Mouse (Mus musculus): ENCODE measurements around the gene Lmtk3. TPM values are rescaled to one million over a fixed set of nuclear protein-coding genes. Genes with fewer than 3 reads are reported as not detected.

The Lmtk3 gene
- polyA plus RNA-seq, 1 experiment from 2014 or later = 2.5 TPM

DNA sequence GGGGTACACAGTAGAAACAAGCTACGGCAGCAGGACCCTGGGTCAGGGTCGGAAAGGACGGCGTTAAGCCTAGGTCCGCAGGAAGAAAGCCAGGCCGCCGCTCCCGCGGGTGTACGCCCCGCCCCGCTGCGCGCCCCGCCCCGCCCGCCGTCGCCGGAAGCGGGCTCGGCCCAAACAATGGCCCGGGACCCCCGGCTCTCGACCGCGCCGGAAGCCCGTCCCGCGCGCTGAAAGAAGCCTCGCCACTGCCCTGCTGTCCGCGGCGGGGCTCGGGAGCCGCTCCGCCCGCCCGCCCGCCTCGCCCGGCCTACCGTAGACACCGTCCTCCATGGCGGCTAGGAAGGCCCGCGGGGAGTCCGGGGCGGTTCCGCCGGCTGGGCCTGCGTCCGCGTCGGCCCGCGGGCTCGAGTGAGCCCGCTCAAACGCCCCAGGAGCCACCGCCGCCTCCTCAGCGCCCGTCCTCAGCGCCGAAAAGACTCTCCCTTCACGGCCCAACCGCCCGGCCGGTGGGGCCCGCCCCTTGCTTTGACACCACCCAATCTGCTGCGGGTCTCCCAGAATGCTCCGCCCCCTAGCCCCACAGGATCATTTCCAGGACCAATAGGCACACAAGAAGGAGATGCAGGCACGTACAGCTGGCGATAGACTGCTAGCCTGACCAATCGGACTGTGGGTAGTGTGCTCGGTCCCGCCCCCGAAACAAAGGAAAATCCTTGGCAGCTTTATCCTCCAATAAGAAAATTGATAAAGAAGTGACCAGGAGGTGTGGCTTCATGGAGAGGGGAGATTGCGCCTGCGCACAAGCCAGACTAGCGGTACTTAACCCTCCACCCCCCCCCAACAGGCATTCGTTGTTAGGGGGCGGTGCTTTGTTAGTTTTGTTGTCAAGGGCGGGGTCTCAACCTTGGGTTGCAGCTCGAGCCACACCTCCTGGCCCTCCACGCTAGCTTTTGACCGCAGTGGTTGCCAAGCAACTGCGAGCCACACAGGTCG, 30.5 kb downstream of the Lmtk3 start, which contains the start of gene Cyth2:
Cyth2 (minus strand) TSS at position 795 of the 993 bp plus-strand sequence.
- Histone ChIP-seq H3K9me3 (replicated peaks) (no peaks in the 10 kb centered on the region), H3K4me3 (replicated peaks) (peak within 1 kb of the TSS; percentile 86), H3K9ac (peak within 1 kb of the TSS; percentile 98), H3K27ac (peak within 1 kb of the TSS; percentile 100), H3K27me3 (no peaks in the 10 kb centered on the region), H3K4me1 (peaks cover 26% of the 10 kb centered on the region), H3K4me2 (peak within 1 kb of the TSS; percentile 76), H3K36me3 (peaks cover 41% of the 10 kb centered on the region)
- WGBS = under 1% methylated on average over 61 of the region's 92 CpGs
- ATAC-seq (replicated peaks; ENCODE audit: low FRiP score) = peak; percentile 99

DNA sequence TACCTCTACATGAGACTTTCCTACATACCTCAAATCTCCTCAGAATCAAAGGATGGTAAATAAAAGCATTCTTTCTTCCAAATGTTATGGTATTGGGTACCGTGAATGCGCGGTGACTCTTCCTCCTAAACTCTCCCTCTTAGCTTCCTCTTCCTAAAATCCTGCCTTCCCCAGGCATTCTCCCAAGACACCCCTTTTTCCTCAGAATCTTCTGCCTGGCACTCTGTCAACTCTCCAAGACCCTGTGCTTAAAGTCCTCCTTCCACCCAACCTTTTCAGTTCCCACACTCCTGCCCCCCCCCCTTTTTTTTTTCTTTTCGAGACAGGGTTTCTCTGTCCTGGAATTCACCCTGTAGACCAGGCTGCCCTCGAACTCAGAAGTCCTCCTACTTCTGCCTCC, 31.3 kb downstream of the Lmtk3 start:
- Histone ChIP-seq H3K36me3 (peaks cover 33% of the 10 kb centered on the region), H3K4me2 (peak overlapping the region; percentile 63), H3K9me3 (replicated peaks) (no peaks in the 10 kb centered on the region), H3K27me3 (peaks cover under 1% of the 10 kb centered on the region; the same call in 1 of the 2 replicates), H3K4me1 (peaks cover 29% of the 10 kb centered on the region), H3K4me3 (replicated peaks) (peak overlapping the region; percentile 86), H3K9ac (peak overlapping the region; percentile 14; the same call in 1 of the 2 replicates), H3K27ac (0 out of 2 replicates have a peak overlapping the region, but pooled peaks have one; percentile 7)
- no peak for ATAC-seq (replicated peaks; ENCODE audit: low FRiP score)
- 8% methylated on average over 5 of the region's 5 CpGs for WGBS

DNA sequence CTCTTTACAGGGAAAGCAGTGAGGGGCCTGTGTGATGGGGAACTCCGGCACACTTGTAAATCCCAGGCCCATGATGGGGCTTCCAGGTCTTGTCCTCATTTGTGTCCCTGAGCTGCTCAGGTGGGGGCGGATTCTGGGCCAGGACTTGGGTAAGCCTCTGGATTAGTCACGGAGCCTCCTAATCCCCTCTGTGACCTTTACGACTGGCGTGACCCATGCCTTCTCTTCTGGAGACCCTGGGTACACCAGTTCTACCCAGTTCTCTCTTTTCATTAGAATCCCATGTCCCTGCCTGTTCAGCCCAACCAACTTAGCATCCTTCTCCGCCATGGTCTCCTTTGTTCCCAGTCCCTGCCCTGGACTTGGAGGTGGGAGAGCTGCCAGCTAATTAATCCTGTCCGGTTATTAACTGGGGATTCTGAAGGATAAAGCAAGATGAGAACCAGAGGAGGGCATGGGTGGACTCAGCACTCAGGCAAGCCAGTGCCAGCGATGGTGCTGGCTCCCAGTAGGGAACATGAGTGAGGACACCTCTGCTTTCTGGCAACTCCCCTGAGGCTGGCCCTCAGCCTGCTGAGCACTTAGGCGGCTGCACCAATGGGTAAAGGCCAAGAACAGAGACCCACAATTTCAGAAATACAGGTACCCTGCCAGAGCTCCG, 31.9 kb downstream of the Lmtk3 start:
- no peak for ATAC-seq (replicated peaks; ENCODE audit: low FRiP score)
- 0 out of 2 replicates have a peak overlapping the region, but pooled peaks have one; percentile 7 for H3K27ac ChIP-seq
- peak overlapping the region; percentile 14; the same call in 1 of the 2 replicates for H3K9ac ChIP-seq
- H3K9me3 ChIP-seq (replicated peaks) = no peaks in the 10 kb centered on the region
- H3K27me3 ChIP-seq = peaks cover 2% of the 10 kb centered on the region; the same call in 1 of the 2 replicates
- WGBS = 60% methylated on average over 10 of the region's 10 CpGs
- peaks cover 27% of the 10 kb centered on the region for H3K36me3 ChIP-seq
- peak overlapping the region; percentile 63 for H3K4me2 ChIP-seq
- peak overlapping the region; percentile 86; the same call in 1 of the 2 replicates for H3K4me3 ChIP-seq (replicated peaks)
- H3K4me1 ChIP-seq = peaks cover 31% of the 10 kb centered on the region

- 52% methylated on average over 2 of the region's 2 CpGs for WGBS
- Histone ChIP-seq H3K36me3 (peaks cover 22% of the 10 kb centered on the region), H3K4me2 (no peak overlapping the region), H3K9me3 (replicated peaks) (no peaks in the 10 kb centered on the region), H3K27me3 (peaks cover 2% of the 10 kb centered on the region; the same call in 1 of the 2 replicates), H3K27ac (no peak overlapping the region), H3K4me1 (peaks cover 31% of the 10 kb centered on the region), H3K9ac (no peak overlapping the region), H3K4me3 (replicated peaks) (no peak overlapping the region)
- no peak for ATAC-seq (replicated peaks; ENCODE audit: low FRiP score)
Measured at GRCm38 (mm10) chr7:45815984-45816351, 32.4 kb downstream of the Lmtk3 start.

- Histone ChIP-seq H3K9ac (no peak overlapping the region), H3K4me1 (peaks cover 12% of the 10 kb centered on the region), H3K9me3 (replicated peaks) (no peaks in the 10 kb centered on the region), H3K27ac (no peak overlapping the region), H3K4me2 (peak overlapping the region; percentile 55), H3K27me3 (peaks cover 2% of the 10 kb centered on the region; the same call in 1 of the 2 replicates), H3K4me3 (replicated peaks) (peak overlapping the region; percentile 29), H3K36me3 (peaks cover 21% of the 10 kb centered on the region)
- ATAC-seq (replicated peaks; ENCODE audit: low FRiP score) = no peak; the same call in 1 of the 2 replicates
- WGBS = 9% methylated on average over 25 of the region's 25 CpGs
Measured at GRCm38 (mm10) chr7:45819843-45820242, 36.3 kb downstream of the Lmtk3 start.

GRCm38 (mm10) chr7:45820913-45821312, 37.4 kb downstream of the Lmtk3 start:
- H3K4me2 ChIP-seq = no peak overlapping the region
- no peak for ATAC-seq (replicated peaks; ENCODE audit: low FRiP score)
- H3K27ac ChIP-seq = no peak overlapping the region
- peaks cover 31% of the 10 kb centered on the region for H3K36me3 ChIP-seq
- H3K4me1 ChIP-seq = peaks cover 5% of the 10 kb centered on the region; the same call in 1 of the 2 replicates
- peaks cover 2% of the 10 kb centered on the region; the same call in 1 of the 2 replicates for H3K27me3 ChIP-seq
- no peak overlapping the region for H3K9ac ChIP-seq
- H3K9me3 ChIP-seq (replicated peaks) = no peaks in the 10 kb centered on the region
- no peak overlapping the region for H3K4me3 ChIP-seq (replicated peaks)

DNA sequence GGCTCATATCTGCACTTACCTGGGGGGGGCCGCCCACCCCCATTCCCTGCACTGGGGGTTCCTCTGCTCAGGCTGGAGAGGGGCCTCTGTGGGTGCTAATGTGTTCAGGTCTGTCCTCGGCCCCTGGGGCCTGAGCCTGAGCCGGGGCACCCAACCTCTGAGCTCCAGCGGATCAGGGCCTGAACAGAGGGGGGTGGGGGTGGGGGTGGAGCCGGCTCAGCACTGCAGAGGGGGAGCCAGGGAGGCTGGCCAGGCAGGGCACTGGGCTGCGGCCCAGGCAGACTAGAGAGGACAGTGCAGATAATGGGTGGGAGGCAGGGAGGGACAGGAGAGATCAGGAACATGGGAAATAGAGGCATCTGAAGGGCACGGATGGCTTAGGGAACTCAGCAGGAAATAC, 41.1 kb downstream of the Lmtk3 start, which contains the start of gene Kcnj14:
Kcnj14 (minus strand) TSS at position 185 of the 400 bp plus-strand sequence.
- H3K9ac ChIP-seq = no peak within 1 kb of the TSS

GRCm38 (mm10) chr7:45826631-45827030, 43.1 kb downstream of the Lmtk3 start:
- H3K4me2 ChIP-seq = no peak overlapping the region
- peaks cover 69% of the 10 kb centered on the region for H3K36me3 ChIP-seq
- no peak overlapping the region for H3K27ac ChIP-seq
- ATAC-seq (replicated peaks; ENCODE audit: low FRiP score) = no peak
- WGBS = 92% methylated on average over 7 of the region's 7 CpGs
- peaks cover 17% of the 10 kb centered on the region for H3K4me1 ChIP-seq
- H3K9ac ChIP-seq = no peak overlapping the region
- H3K4me3 ChIP-seq (replicated peaks) = no peak overlapping the region
- H3K27me3 ChIP-seq = peaks cover 6% of the 10 kb centered on the region
- H3K9me3 ChIP-seq (replicated peaks) = no peaks in the 10 kb centered on the region

More for the DNA sequence above, 41.1 kb downstream of the Lmtk3 start, which contains the start of gene Kcnj14:
- no peak within 1 kb of the TSS for H3K4me2 ChIP-seq
- 73% methylated on average over 7 of the region's 7 CpGs for WGBS
- H3K4me3 ChIP-seq (replicated peaks) = no peak within 1 kb of the TSS
- peaks cover 2% of the 10 kb centered on the region; the same call in 1 of the 2 replicates for H3K27me3 ChIP-seq
- no peak within 1 kb of the TSS for H3K27ac ChIP-seq
- peaks cover 8% of the 10 kb centered on the region for H3K4me1 ChIP-seq
- H3K9me3 ChIP-seq (replicated peaks) = no peaks in the 10 kb centered on the region
- 0 out of 2 replicates have a peak, but pooled peaks have one; percentile 43 for ATAC-seq (replicated peaks; ENCODE audit: low FRiP score)
- peaks cover 68% of the 10 kb centered on the region for H3K36me3 ChIP-seq

- Histone ChIP-seq H3K4me3 (replicated peaks) (peak within 1 kb of the TSS; percentile 95), H3K4me2 (peak within 1 kb of the TSS; percentile 83), H3K4me1 (peaks cover 42% of the 10 kb centered on the region), H3K27ac (peak within 1 kb of the TSS; percentile 82), H3K9ac (peak within 1 kb of the TSS; percentile 78), H3K9me3 (replicated peaks) (no peaks in the 10 kb centered on the region), H3K27me3 (peaks cover 45% of the 10 kb centered on the region), H3K36me3 (peaks cover 40% of the 10 kb centered on the region)
- under 1% methylated on average over 35 of the region's 35 CpGs for WGBS
- ATAC-seq (replicated peaks; ENCODE audit: low FRiP score) = peak; percentile 87
Measured at GRCm38 (mm10) chr7:45830427-45831127, 47.0 kb downstream of the Lmtk3 start, which contains the start of gene Grwd1. Gene Grwd1, minus strand, starts transcription at chr7:45830944.

GRCm38 (mm10) chr7:45831128-45831525, 47.6 kb downstream of the Lmtk3 start:
- Histone ChIP-seq H3K9ac (peak overlapping the region; percentile 78; the same call in 1 of the 2 replicates), H3K36me3 (peaks cover 35% of the 10 kb centered on the region), H3K4me1 (peaks cover 42% of the 10 kb centered on the region), H3K9me3 (replicated peaks) (no peaks in the 10 kb centered on the region), H3K4me3 (replicated peaks) (peak overlapping the region; percentile 95), H3K4me2 (peak overlapping the region; percentile 83), H3K27ac (peak overlapping the region; percentile 82; the same call in 1 of the 2 replicates), H3K27me3 (peaks cover 48% of the 10 kb centered on the region)
- WGBS = 19% methylated on average over 5 of the region's 5 CpGs
- peak; percentile 14; the same call in 1 of the 2 replicates for ATAC-seq (replicated peaks; ENCODE audit: low FRiP score)

GRCm38 (mm10) chr7:45832428-45832827, 48.9 kb downstream of the Lmtk3 start:
- Histone ChIP-seq H3K9me3 (replicated peaks) (no peaks in the 10 kb centered on the region), H3K4me3 (replicated peaks) (peak overlapping the region; percentile 42), H3K4me1 (peaks cover 42% of the 10 kb centered on the region), H3K27ac (no peak overlapping the region), H3K27me3 (peaks cover 53% of the 10 kb centered on the region), H3K9ac (no peak overlapping the region), H3K36me3 (peaks cover 22% of the 10 kb centered on the region), H3K4me2 (peak overlapping the region; percentile 68)
- no peak; the same call in 1 of the 2 replicates for ATAC-seq (replicated peaks; ENCODE audit: low FRiP score)
- 11% methylated on average over 30 of the region's 30 CpGs for WGBS

Measured in kidney, embryonic 15.5 days (tissue).